Mouse (Mus musculus) heart, postnatal 0 days (tissue): ENCODE measurements around the gene Dnajc6.

Experiments
- CTCF ChIP-seq: IDR thresholded peaks from 2 replicates; pipeline ENCODE4 v1.5.1; 2016; ENCODE audit warnings: antibody characterized with exemption, control low read depth, low read depth
- EP300 ChIP-seq: IDR thresholded peaks from 2 replicates; pipeline ENCODE4 v1.6.1; 2016; ENCODE audit warnings: antibody characterized with exemption, low read depth

GRCm38 (mm10) chr4:101654256-101654655 is 157.8 kb downstream of the Dnajc6 start:
- TF ChIP-seq CTCF (no peak), EP300 (no peak)
